Mouse (Mus musculus): ENCODE data around the gene Six3.

GRCm38 (mm10) chr17:85615586-85615985, 2.2 kb downstream of the Six3 start:
- TF ChIP-seq POLR2A (IDR thresholded peaks at IDR 0.05; ENCODE audit: control insufficient read depth in 1 of 2, insufficient read depth in 1 of 2, low read depth in 1 of 2, low read length in 2 of 2, poor library complexity in 1 of 2) (no peak), MAX (IDR thresholded peaks at IDR 0.05; ENCODE audit: low read length) (no peak), BHLHE40 (IDR thresholded peaks at IDR 0.05; ENCODE audit: borderline replicate concordance, low read depth, low read length) (no peak), MAFK (IDR thresholded peaks at IDR 0.05; ENCODE audit: borderline replicate concordance, low read depth, low read length) (no peak), EP300 (IDR thresholded peaks at IDR 0.05; ENCODE audit: low read depth in 1 of 2, low read length in 2 of 2) (no peak), CTCF (IDR thresholded peaks at IDR 0.05 in 2 of 3, conservative IDR thresholded peaks at IDR 0.05 in 1 of 3; ENCODE audit: control insufficient read depth in 1 of 3, insufficient read depth in 1 of 3, low read depth in 2 of 3, low read length in 3 of 3, poor library complexity in 1 of 3, severe bottlenecking in 1 of 3) (no peak), ZC3H11A (IDR thresholded peaks at IDR 0.05; ENCODE audit: low read depth, low read length) (no peak), GATA1 (IDR thresholded peaks at IDR 0.05; ENCODE audit: low read depth, low read length) (no peak), ZKSCAN1 (IDR thresholded peaks at IDR 0.05; ENCODE audit: low read depth, low read length) (no peak), MYC (IDR thresholded peaks at IDR 0.05; ENCODE audit: low read depth, low read length) (no peak), CHD2 (IDR thresholded peaks at IDR 0.05; ENCODE audit: low read length) (no peak)

All from MEL (cell line).